Mouse (Mus musculus): ENCODE measurements around the gene Katnal1. TPM values are rescaled to one million over a fixed set of nuclear protein-coding genes. Genes with fewer than 3 reads are reported as not detected.

Gene Katnal1
- polyA plus RNA-seq, 1 experiment from 2014 or later: 25.3 TPM

DNA sequence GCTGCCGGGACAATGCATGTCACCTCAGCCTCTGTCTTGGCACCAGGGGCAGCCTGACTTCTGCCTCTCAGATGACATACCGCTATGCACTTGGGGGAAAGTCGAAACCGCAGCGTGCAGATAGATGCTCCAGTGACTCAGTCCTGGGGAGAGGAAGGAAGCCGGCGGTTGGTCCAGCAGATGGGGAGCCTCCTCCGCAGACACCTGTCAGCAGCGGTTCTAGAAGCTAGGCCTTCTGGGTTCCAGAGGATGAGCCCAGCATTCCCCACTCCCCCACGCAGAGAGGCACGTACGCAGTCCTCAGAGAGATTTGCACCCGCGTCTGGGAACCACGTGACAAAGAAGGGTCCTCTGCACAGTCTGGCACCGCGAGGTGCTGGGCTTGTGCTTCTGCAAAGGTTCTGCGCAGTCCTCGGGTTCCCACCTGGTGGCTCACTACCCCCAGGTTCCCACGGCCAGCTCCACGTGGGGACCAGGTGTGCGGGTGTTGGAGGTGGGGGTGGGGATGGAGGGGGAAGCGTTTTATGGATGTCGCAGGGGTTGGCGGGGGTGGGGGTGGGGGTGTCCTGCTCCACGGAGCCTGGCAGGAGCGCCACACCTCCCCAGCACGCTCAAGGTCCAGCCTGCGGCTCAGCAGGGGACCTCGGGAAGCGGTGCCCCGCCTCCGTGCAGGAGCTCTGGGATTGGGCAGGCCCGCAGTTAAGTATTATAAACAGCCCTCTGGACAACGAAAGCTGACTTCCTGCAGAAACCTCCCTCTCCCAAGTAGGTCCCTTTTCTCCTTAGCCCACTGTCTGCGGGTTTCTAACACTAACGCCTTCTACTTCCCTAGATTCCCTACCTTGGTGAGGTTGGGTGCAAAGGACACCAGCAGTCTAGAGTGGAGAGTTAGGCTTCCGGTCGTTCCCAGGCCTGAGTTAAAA, 30.2 kb upstream of the Katnal1 start:
- peak overlapping the region; percentile 90 for H3K4me2 ChIP-seq (ENCODE audit: low read depth, low read length)
- H3K9ac ChIP-seq (replicated peaks; ENCODE audit: low read length): peak overlapping the region; percentile 50
- H3K9me3 ChIP-seq (replicated peaks; ENCODE audit: control insufficient read depth, low read length): no peaks in the 10 kb centered on the region
- peak; percentile 64; the same call in 1 of the 2 replicates for ATAC-seq (replicated peaks; ENCODE audit: insufficient number of reproducible peaks, low FRiP score, low TSS enrichment, low read depth)
- no peaks in the 10 kb centered on the region for H3K36me3 ChIP-seq (replicated peaks; ENCODE audit: control insufficient read depth, insufficient read depth, low read depth, low read length)
- peak overlapping the region; percentile 38 for H3K4me3 ChIP-seq (ENCODE audit: low read depth, low read length)
- DNase-seq (ENCODE audit: low spot score): peak; percentile 62
- peaks cover 7% of the 10 kb centered on the region; the same call in 1 of the 2 replicates for H3K4me1 ChIP-seq (ENCODE audit: control insufficient read depth, insufficient read depth, low read length)
- no peaks in the 10 kb centered on the region for H3K27me3 ChIP-seq (ENCODE audit: control insufficient read depth, insufficient read depth, low read length)
- no peak overlapping the region for H3K27ac ChIP-seq (replicated peaks; ENCODE audit: low read depth, low read length)
- 2% methylated on average over 39 of the region's 39 CpGs for WGBS

DNA sequence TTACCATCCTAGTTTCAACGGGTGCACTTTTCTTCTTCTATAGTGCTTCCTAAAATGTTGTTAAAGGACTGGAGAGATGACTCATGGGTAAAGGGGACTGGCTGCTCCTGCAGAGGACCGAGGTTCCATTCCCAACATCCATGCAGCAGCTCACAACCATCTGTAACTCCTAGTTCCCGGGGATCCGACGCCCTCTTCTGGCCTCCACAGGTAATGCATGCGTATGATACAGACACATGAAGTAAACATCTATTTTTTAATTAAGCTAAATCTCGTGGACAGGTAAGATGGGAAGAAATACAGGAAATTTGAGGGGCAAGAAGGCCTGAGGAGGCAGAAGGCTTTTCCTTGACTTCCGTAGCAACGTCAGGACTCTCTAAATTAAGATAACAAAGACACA, 29.2 kb upstream of the Katnal1 start:
- ATAC-seq (replicated peaks; ENCODE audit: insufficient number of reproducible peaks, low FRiP score, low TSS enrichment, low read depth) (no peak), DNase-seq (ENCODE audit: low spot score) (no peak)
- no peak overlapping the region for H3K9ac ChIP-seq (replicated peaks; ENCODE audit: low read length)
- no peak overlapping the region for H3K4me3 ChIP-seq (ENCODE audit: low read depth, low read length)
- H3K4me1 ChIP-seq (ENCODE audit: control insufficient read depth, insufficient read depth, low read length): peaks cover 7% of the 10 kb centered on the region; the same call in 1 of the 2 replicates
- 40% methylated on average over 9 of the region's 9 CpGs for WGBS
- no peaks in the 10 kb centered on the region for H3K36me3 ChIP-seq (replicated peaks; ENCODE audit: control insufficient read depth, insufficient read depth, low read depth, low read length)
- no peak overlapping the region for H3K4me2 ChIP-seq (ENCODE audit: low read depth, low read length)
- H3K9me3 ChIP-seq (replicated peaks; ENCODE audit: control insufficient read depth, low read length): no peaks in the 10 kb centered on the region
- H3K27ac ChIP-seq (replicated peaks; ENCODE audit: low read depth, low read length): no peak overlapping the region
- no peaks in the 10 kb centered on the region for H3K27me3 ChIP-seq (ENCODE audit: control insufficient read depth, insufficient read depth, low read length)

DNA sequence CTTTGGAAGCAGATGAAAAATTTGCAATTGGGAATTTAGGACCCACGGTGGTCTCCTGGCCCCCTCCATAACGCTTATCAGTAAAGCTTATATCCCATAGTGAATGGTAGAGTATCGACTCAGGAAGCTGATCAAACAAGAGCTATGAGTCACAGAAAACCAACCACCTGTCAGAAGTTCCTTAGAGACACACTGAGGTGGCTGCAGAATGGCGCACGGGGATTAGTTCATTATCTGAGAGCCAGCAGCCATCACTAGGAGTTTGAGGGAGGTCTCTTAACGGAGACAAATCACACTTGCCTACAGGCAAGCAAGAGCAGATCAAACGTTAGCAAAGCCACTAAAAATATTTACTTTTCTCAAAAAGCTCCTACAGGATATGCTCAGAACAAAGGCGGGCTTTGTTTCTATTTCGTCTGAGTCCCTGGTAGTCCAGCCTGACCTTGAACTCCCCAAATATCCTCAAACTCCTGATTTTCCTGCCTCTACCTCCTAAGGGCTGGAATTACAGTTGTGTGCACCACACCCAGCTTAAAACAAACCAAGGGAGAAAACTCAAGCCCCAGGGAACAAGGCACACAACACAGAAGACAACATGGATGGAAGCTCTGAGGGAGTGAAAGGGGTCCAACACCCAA, 27.9 kb upstream of the Katnal1 start:
- ATAC-seq (replicated peaks; ENCODE audit: insufficient number of reproducible peaks, low FRiP score, low TSS enrichment, low read depth) (no peak), DNase-seq (ENCODE audit: low spot score) (no peak)
- WGBS: 38% methylated on average over 9 of the region's 9 CpGs
- Histone ChIP-seq H3K27me3 (ENCODE audit: control insufficient read depth, insufficient read depth, low read length) (no peaks in the 10 kb centered on the region), H3K4me3 (ENCODE audit: low read depth, low read length) (no peak overlapping the region), H3K36me3 (replicated peaks; ENCODE audit: control insufficient read depth, insufficient read depth, low read depth, low read length) (no peaks in the 10 kb centered on the region), H3K9ac (replicated peaks; ENCODE audit: low read length) (no peak overlapping the region), H3K9me3 (replicated peaks; ENCODE audit: control insufficient read depth, low read length) (no peaks in the 10 kb centered on the region), H3K27ac (replicated peaks; ENCODE audit: low read depth, low read length) (no peak overlapping the region), H3K4me2 (ENCODE audit: low read depth, low read length) (no peak overlapping the region), H3K4me1 (ENCODE audit: control insufficient read depth, insufficient read depth, low read length) (peaks cover 7% of the 10 kb centered on the region; the same call in 1 of the 2 replicates)

DNA sequence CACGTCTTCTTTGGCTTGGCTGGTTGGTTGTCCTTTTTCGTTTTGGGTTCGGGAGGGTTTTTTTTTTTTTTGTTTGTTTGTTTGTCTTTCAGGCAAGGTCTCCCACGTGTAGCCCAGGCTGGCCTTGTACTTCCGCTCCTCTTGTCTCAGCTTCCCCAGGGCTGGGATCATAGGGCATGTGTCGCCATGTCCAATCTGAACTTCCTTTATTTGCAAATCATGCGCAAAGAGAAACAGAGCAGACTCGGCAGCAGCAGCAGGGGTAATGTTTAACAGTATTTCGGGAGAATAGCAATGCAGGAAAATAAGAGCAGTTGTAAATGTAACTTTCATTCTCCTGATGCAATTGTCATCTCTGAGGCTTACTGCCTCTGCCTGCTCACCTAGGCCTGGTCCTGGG, 27.0 kb upstream of the Katnal1 start:
- WGBS: 82% methylated on average over 9 of the region's 9 CpGs
- no peaks in the 10 kb centered on the region for H3K9me3 ChIP-seq (replicated peaks; ENCODE audit: control insufficient read depth, low read length)
- no peaks in the 10 kb centered on the region for H3K36me3 ChIP-seq (replicated peaks; ENCODE audit: control insufficient read depth, insufficient read depth, low read depth, low read length)
- H3K27ac ChIP-seq (replicated peaks; ENCODE audit: low read depth, low read length): no peak overlapping the region
- H3K4me2 ChIP-seq (ENCODE audit: low read depth, low read length): no peak overlapping the region
- H3K27me3 ChIP-seq (ENCODE audit: control insufficient read depth, insufficient read depth, low read length): no peaks in the 10 kb centered on the region
- DNase-seq (ENCODE audit: low spot score) (no peak), ATAC-seq (replicated peaks; ENCODE audit: insufficient number of reproducible peaks, low FRiP score, low TSS enrichment, low read depth) (no peak)
- H3K9ac ChIP-seq (replicated peaks; ENCODE audit: low read length): no peak overlapping the region
- H3K4me1 ChIP-seq (ENCODE audit: control insufficient read depth, insufficient read depth, low read length): peaks cover 7% of the 10 kb centered on the region; the same call in 1 of the 2 replicates
- no peak overlapping the region for H3K4me3 ChIP-seq (ENCODE audit: low read depth, low read length)

DNA sequence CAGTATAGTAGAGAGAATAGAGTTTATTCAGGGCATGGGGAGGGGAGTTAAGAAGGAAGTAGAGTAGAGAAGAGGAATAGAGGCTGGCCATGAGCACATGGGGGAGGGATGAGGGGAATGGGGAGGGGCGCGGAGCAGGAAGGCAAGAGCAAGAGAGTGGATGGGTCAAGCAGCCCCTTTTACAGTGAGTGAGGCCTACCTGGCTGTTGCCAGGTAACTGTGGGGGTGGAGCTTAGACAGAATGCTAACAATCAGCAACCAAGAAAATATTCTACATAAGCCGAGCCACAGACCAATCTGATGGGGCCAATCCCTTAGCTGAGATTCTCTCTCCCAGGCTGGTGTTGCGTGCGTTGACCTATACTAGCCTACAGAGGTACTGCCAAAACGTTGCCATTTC, 26.5 kb upstream of the Katnal1 start:
- no peaks in the 10 kb centered on the region for H3K36me3 ChIP-seq (replicated peaks; ENCODE audit: control insufficient read depth, insufficient read depth, low read depth, low read length)
- no peaks in the 10 kb centered on the region for H3K9me3 ChIP-seq (replicated peaks; ENCODE audit: control insufficient read depth, low read length)
- H3K4me3 ChIP-seq (ENCODE audit: low read depth, low read length): no peak overlapping the region
- H3K27me3 ChIP-seq (ENCODE audit: control insufficient read depth, insufficient read depth, low read length): no peaks in the 10 kb centered on the region
- peaks cover 7% of the 10 kb centered on the region; the same call in 1 of the 2 replicates for H3K4me1 ChIP-seq (ENCODE audit: control insufficient read depth, insufficient read depth, low read length)
- ATAC-seq (replicated peaks; ENCODE audit: insufficient number of reproducible peaks, low FRiP score, low TSS enrichment, low read depth) (no peak), DNase-seq (ENCODE audit: low spot score) (no peak)
- H3K4me2 ChIP-seq (ENCODE audit: low read depth, low read length): no peak overlapping the region
- 91% methylated on average over 6 of the region's 6 CpGs for WGBS
- H3K9ac ChIP-seq (replicated peaks; ENCODE audit: low read length): no peak overlapping the region
- no peak overlapping the region for H3K27ac ChIP-seq (replicated peaks; ENCODE audit: low read depth, low read length)

DNA sequence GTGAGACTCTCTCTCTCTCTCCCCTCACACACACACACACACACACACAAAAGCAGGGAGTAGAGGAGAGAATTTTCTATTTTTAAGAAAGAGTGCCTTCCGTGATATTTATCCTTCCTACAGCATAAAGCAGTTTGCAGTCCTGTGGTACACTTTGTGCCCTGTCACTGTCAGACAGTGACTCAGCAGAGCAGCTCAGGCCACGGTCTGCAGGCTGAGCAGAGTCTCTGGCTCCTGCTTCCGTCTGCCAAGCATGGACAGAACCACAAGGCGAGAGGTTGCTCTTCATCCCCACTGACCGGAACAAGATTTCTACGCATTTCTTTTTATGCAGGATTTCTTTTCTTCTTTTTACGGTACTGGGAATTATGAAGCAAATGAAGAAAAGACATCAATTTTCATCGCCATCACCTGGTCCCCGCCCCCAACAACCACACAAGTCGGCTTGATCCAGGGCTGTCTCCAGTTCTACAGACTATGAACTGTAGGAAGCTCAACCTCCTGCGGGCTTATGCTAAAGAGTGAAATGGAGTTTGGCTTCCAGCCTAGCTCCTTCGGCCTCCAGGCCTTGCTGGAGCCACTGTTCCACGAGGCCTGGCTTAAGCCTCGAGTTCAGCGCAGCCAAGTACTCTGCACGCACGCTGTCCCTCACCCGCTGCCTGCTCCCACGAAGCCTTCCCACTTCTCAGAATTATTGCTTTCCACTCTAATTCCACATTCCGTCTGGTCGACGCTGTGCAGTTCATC, 25.4 kb upstream of the Katnal1 start:
- DNase-seq (ENCODE audit: low spot score) (no peak), ATAC-seq (replicated peaks; ENCODE audit: insufficient number of reproducible peaks, low FRiP score, low TSS enrichment, low read depth) (no peak)
- Histone ChIP-seq H3K4me1 (ENCODE audit: control insufficient read depth, insufficient read depth, low read length) (peaks cover 4% of the 10 kb centered on the region; the same call in 1 of the 2 replicates), H3K4me3 (ENCODE audit: low read depth, low read length) (no peak overlapping the region), H3K9me3 (replicated peaks; ENCODE audit: control insufficient read depth, low read length) (no peaks in the 10 kb centered on the region), H3K4me2 (ENCODE audit: low read depth, low read length) (no peak overlapping the region), H3K27ac (replicated peaks; ENCODE audit: low read depth, low read length) (no peak overlapping the region), H3K9ac (replicated peaks; ENCODE audit: low read length) (no peak overlapping the region), H3K27me3 (ENCODE audit: control insufficient read depth, insufficient read depth, low read length) (no peaks in the 10 kb centered on the region), H3K36me3 (replicated peaks; ENCODE audit: control insufficient read depth, insufficient read depth, low read depth, low read length) (no peaks in the 10 kb centered on the region)
- WGBS: 85% methylated on average over 22 of the region's 22 CpGs

DNA sequence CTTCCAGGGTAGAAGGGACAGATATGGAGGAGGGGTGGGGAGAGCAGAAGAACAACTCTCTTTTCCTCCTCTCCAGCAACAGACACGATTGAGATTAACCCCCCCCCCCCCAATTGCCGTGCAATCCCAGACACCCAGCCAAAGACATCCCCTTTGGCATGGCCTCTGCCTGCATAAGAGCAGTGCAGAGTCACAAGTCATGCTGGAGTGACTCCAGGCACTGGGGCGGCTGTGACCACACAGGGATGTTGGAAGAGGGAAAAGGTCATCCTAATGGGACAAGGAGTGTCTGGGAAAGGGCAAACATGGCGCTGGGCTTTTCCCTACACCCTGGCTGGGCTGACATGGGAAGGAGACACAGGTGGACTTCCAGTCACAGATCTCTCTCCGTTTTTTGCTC, 24.0 kb upstream of the Katnal1 start:
- H3K4me2 ChIP-seq (ENCODE audit: low read depth, low read length): no peak overlapping the region
- H3K36me3 ChIP-seq (replicated peaks; ENCODE audit: control insufficient read depth, insufficient read depth, low read depth, low read length): no peaks in the 10 kb centered on the region
- no peaks in the 10 kb centered on the region for H3K9me3 ChIP-seq (replicated peaks; ENCODE audit: control insufficient read depth, low read length)
- no peak overlapping the region; the same call in 1 of the 2 replicates for H3K9ac ChIP-seq (replicated peaks; ENCODE audit: low read length)
- ATAC-seq (replicated peaks; ENCODE audit: insufficient number of reproducible peaks, low FRiP score, low TSS enrichment, low read depth): no peak
- 78% methylated on average over 5 of the region's 5 CpGs for WGBS
- H3K4me3 ChIP-seq (ENCODE audit: low read depth, low read length): no peak overlapping the region
- H3K27ac ChIP-seq (replicated peaks; ENCODE audit: low read depth, low read length): no peak overlapping the region
- H3K27me3 ChIP-seq (ENCODE audit: control insufficient read depth, insufficient read depth, low read length): no peaks in the 10 kb centered on the region
- 0 out of 2 replicates have a peak, but pooled peaks cover 2% of the 10 kb centered on the region for H3K4me1 ChIP-seq (ENCODE audit: control insufficient read depth, insufficient read depth, low read length)
- no peak for DNase-seq (ENCODE audit: low spot score)
